Mouse (Mus musculus): Measurements from ENCODE around the gene Hoxa3.

- TF ChIP-seq CTCF (IDR thresholded peaks at IDR 0.05) (no peak), POLR2A (IDR thresholded peaks at IDR 0.05; ENCODE audit: insufficient read depth, low read depth, low read length) (no peak)
These were observed 40.6 kb downstream of the Hoxa3 start for GRCm38 (mm10) chr6:52172501-52172900.

All from heart, adult 2 months (tissue).